Mouse (Mus musculus): ENCODE results near the gene Cd320. TPM values are rescaled to one million over a fixed set of nuclear protein-coding genes. Genes with fewer than 3 reads are reported as not detected.
"Not testable (repeated sequence)": the region's sequence is repeated elsewhere in the genome, so short reads cannot be mapped to it uniquely, and the experiment has no call there.

Cd320 gene
- 10 to 100 TPM; 16.3 to 18.0 (median 17.0) TPM for total RNA-seq (2022)

DNA sequence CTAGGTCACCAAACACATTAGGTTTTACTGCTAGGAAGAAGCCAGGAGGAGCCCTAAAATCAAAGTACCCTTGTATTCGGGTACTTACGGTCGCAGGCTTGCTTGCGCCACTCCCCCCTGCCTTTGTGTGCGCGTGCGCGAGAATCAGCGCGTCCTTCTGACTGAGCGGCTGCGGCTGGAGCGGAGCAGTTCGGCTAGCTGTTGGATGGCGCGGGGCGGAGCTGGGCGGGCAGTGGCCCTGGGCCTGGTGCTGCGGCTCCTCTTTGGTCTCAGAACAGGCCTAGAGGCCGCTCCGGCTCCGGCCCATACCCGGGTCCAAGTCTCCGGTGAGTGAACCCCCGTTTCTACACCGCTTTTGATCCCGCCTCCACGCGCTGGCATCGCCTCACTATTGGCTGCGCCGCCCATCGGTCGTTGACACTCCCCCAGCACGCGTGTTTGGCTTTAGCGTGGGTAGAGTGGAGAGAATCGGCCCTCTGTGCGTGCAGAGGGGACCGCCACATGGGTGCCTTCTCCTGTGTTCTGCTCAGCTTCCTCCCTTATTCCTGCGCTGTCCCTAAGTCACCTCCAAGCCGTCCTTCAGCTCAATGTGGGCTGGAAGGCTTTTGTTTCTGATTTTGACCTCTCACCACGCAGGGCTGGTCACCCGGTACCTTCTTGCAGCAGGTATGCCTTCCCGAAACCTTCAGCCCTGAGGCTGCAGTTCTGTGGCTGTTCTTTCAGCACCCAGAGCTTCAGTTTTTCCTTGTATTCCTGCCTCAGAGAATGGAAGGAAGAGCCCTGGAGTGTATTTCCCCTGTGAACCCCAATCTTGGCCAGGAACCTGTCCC is at the start of gene Cd320:
Gene Cd320 (plus strand): TSS at position 126 of the 830 bp plus-strand sequence.
- peak; percentile 84 to 86 for DNase-seq (ENCODE audit: low spot score in 2 of 2)

DNA sequence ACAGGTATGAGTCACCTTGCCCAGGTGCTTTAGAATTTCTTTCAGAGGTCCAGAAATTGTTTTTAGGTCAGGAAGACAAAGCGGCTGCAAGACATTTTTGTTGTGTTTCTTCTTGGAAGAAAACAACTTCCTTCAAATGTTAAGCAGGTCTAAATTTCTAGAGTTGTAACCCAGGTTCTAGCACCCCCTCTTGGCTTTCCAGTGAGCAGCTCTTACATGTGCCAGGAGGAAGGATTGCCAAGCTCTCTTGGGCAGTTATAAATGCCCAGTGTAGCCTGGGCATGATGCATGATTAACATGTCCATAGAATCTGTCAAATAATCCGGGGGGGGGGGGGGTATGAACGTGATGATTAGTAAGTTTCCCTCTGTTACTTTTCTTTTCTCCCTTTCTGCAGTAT is 44.6 kb upstream of the Cd320 start:
- DNase-seq (ENCODE audit: low spot score in 2 of 2): no peak

DNA sequence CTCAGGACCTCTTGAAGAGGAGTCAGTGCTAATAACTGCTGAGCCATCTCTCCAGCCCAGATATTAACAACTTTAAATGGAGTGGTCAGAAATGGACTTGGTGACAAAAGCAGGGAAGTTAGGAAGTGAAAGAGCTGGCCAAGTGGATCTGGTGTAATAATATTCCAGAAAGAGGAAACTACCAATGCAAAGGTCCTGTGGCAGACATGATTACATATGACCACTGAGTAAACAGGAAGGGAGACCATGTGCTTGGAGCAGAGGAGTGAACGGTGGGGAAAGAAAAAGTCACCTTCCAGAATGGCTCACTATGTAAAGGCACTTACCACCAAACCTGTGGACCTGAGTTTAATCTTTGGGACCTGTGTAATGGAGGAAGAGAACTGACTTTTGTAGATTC is 43.6 kb upstream of the Cd320 start:
- DNase-seq (ENCODE audit: low spot score in 2 of 2): no peak

DNA sequence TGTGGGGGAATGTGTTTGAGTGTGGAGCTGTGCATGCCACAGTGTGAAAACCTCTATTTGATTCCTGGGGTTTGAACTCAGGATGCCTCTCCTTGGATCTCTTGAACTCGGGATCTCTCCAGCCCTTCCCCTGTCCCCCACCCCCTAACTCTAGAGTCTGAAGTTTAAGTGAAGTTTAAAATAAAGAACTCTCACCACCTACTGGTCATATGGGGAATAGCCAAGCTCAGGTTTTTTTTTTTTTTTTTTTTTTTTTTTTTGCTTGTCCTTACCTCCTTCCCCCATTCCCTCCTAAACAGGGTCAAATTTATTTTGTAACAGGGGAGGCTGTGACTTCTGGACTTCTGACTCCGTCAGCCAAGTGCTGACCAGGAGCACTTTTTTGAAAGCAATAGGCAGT is 40.7 kb upstream of the Cd320 start:
- DNase-seq (ENCODE audit: low spot score in 2 of 2): no peak

DNA sequence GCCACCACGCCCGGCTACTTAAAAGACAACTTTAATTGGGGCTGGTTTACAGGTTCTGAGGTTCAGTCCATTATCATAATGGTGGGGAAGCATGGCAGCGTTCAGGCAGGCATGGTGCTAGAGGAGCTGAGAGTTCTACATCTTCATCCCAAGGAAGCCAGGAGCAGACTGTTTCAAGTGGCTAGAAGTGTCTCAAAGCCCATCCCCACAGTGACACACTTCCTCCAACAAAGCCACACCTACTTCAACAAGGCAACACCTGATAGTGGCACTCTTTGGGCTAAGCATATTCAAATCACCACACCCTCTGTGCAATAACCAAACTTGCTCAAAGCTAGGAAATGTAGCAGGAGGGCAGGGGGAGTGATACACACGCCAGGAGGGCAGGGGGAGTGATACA is 38.7 kb upstream of the Cd320 start:
- no peak for DNase-seq (ENCODE audit: low spot score in 2 of 2)

DNA sequence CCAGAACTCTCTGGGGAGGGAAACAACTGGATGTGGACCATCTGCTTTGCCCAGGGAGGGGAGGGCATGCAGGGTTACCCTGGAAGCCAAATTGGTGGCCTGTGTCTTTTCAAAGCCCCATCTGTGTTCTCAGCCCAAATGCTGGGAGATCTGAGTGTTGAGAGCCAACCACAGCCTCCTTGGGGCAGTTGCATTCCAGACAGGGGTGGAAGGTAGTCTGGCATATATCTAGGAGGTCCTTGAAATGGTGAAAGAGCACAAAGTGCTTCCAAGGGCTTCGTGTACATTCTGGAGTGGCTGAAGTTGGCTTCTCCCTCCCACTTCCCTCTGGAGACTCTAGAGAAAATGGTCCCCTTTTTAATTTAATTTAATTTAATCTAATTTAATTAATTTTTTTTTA is 38.1 kb upstream of the Cd320 start:
- no peak for DNase-seq (ENCODE audit: low spot score in 2 of 2)

DNA sequence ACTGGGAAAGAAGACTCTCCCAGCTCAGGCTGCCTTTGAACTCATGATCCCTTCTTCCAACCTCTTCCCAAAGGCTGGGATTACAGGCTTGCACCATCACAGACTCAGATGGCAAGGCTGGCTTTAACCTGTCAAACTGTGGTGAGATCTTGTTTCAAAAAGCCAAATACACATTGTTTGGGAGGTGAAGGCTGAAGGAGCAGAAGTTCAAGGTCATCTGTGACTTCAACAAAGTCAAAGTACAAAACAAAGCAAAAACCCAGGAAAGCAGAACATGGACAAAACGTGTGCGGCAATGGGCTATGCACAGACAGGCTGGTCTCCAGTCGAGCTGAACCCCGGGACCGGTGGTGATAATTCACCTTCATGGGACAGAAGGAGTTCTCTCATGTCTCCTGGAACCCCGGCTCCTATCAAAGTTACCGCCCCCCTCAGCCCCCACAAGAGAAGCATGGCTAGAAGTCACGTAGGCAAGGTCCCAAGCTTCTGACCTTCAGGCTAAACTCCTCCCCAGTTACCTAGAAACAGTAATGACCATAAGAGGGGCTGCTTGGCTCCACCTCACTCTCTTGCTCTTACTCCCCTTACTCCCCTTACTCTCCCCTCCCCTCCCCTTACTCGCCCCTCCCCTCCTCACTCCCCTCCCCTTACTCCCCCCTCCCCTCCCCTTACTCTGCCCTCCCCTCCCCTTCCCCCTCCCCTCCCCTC is 35.6 kb upstream of the Cd320 start:
- no peak for DNase-seq (ENCODE audit: low spot score in 2 of 2)

DNA sequence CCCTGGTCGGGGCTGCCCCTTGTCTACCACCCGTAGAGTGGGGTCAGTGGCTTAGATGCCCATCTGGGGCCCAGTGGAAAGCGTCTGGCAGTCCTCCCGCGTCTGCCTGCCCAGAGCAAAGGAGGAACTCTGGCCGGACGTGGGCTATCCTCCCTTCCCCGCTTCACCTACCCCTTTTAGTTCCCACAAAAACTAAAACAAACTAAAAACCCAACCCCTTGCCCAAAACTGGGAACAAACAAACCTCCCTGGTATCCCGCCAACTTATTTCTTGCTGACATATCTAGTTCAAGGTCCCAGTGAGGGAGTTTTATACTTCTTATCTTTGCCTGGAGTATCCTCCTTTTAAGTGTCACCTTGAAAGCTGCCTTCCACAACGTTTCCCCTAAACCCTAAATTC is 34.7 kb upstream of the Cd320 start:
- DNase-seq (ENCODE audit: low spot score in 2 of 2): no peak

DNA sequence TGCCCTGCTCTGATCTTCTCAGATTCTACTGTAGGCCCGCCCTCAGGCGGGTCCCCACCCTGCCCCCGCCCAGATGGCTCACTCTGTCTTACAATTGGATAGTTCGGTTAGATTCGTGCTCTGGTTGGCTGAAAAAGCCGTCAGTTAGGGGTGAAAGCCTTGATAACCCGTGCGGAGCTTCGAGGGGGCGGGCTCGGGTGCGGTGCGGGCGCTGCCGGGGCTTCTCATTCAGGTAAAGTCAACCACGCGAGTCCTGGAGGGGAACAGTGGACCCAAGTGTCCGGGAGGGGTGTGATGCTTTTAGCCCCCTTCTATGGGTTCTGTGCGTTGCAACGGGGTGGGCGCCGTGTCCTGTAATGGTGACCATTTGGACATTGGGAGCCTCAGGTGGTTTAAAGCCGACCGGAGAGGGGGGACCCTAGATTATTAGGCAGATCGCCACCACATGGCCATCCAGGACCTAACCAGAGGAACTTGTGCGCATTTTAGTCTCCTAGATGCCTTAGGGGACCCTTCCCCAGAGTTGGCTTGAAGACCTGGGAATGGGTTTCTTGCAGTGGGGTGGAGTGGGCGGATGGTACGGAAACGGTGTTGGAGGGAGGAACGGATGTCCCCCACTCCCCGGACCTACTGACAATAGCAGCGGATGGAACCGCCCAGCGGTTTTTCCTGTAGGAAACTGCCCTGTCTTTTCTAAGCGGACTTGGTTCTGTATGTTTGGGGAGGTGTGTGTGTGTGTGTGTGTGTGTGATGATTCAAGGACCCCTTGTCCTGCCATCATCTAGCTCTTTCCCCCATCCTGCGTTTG is 32.4 kb upstream of the Cd320 start, which contains the start of gene Kank3:
Gene Kank3 (plus strand): TSS at position 186 of the 808 bp plus-strand sequence.
- peak; percentile 71 to 74 for DNase-seq (ENCODE audit: low spot score in 2 of 2)

DNA sequence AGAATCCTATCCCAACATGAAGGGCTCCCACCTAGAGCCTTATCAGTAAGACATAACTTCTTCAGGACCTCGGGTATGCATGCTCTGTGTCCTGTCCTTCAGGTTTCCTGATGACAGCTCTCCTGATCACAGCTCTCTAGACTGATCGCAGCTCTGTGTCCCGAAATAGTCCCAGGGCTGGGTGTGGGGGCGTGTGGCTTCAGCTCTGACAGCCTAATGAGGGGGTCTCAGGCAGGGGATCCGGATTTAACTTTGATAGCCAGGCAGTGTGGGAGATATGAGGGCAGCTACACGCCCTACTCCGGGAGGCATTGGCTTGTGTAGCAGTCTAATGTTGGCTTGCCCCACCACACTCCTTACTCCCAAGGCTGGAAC is 31.8 kb upstream of the Cd320 start:
- DNase-seq (ENCODE audit: low spot score in 2 of 2): no peak

DNA sequence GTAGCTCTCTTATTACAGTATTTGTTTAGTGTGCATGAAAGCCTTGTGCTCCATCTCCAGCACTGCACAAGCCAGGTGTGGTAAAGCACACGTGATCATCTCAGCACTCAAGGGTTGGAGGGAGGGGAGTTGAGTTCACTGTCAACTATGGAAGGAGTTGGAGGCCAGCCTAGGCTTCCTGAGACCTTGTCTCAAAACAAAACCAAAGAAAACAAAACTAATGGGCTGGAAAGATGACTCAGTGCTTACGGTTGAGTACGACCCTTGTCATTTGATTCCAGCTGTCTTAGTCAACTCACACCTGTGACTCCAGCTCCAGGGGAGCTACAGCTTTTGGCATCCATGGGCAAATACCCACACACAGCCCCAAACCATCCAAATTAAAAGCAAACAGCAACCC is 30.4 kb upstream of the Cd320 start:
- DNase-seq (ENCODE audit: low spot score in 2 of 2): no peak

DNA sequence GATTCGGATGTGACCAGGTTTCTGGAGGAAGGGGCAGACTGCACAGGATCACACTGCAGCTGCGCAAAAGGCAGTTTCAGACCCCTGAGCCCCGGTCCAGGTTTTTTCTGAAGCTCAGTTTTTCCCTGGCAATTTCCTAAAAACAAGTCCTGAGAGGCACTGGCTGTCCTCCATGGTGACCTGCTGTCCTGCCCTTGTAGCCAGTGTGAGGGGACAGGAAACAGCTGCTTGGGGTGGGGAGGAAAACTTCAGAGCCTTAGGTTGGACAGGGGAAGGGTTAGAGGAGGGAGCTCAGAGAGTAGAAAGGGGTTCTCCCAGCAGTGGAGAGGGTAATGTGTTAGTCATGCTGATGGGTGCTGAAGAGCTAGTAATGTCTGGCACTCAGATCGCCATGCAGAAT is 29.9 kb upstream of the Cd320 start:
- DNase-seq (ENCODE audit: low spot score in 2 of 2): no peak

DNA sequence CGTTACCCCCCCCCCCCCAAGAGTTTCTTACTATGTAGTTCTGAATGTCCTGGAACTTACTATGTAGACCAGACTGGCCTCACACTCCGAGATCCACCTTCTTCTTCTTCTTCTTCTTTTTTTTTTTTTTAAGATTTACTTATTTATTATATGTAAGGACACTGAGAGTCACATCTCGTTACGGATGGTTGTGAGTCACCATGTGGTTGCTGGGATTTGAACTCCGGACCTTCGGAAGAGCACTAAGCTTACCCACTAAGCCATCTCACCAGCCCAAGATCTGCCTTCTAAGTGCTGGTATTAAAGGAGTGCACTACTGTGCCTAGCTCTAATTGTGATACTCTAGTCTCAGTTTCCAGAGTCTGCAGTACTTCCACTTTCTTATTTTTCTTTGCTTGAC is 27.5 kb upstream of the Cd320 start:
- DNase-seq (ENCODE audit: low spot score in 2 of 2): no peak

DNA sequence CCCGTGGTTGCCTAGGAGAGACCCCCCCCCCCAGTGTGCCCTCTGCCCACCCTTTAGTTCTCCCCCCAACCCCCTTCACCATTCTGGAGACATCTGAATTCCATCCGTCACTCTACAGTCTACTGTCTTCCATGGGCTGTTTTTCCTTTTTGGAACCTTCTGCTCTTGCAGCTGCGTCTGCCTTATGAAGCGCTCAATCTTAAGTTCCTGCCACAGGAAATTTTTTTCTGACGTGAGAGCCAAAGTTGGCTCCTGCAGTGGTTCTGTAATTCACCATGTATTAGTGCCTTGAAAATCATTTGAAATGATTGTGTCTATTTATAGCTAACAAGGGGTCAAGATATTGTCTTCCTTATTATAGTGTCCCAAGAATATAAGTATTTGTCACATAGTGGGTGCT is 26.3 kb upstream of the Cd320 start:
- DNase-seq (ENCODE audit: low spot score in 2 of 2): no peak

DNA sequence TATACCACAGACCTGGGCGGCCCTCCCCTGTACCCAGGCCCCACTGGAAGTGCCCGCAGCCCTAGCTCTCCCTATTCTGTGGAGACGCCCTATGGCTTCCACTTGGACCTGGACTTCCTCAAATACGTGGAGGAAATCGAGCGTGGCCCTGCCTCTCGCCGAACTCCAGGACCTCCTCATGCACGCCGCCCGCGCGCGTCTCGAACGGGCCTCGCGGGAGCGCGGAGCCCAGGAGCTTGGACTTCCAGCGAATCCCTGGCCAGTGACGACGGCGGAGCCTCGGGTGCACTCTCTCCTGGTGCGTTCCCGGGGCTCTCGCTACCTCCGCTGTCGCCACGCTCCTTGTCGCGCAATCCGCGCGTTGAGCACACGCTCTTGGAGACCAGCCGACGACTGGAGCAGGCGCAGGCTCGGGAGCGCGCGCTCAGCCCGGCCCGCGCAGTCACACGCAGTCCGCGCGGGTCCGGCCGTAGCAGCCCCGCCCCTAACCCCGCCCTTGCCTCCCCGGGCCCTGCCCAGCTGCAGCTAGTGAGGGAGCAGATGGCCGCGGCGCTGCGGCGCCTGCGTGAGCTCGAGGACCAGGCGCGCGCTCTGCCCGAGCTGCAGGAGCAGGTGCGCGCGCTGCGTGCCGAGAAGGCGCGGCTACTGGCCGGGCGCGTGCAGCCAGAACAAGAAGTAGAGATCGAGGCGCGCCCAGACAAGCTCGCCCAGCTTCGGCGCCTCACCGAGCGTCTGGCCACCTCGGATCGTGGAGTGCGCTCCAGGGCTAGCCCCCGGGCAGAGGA is 25.5 kb upstream of the Cd320 start:
- DNase-seq (ENCODE audit: low spot score in 2 of 2): peak; percentile 79 to 89

DNA sequence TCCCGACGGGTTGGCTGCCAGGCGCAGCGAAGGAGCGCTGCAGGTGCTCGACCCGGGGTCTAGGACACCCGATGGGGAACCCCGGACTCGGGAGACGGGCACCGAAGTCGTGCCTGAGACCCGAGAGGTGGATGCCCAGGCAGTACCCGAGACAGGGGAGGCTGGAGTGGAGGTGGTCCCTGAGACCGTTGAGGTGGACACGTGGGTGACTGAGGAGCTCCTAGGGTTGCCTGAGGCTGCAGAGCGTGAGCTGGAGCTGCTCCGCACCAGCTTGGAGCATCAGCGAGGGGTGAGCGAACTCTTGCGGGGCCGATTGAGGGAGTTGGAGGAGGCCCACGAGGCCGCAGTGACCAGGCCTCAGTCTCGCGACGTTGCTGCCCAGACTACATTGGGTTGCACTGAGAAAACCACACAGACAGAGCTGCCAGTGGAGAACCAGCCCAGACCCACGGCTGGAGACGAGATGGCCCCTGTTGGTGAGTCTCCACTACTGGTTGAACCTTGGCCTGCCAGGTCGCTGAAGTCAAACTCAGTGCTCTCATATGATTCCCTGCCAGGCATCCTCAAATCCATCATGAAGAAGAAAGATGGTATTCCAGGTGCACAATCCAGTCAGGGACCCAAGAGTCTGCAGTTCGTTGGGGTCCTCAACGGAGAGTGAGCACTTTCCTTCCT is 24.8 kb upstream of the Cd320 start:
- no peak for DNase-seq (ENCODE audit: low spot score in 2 of 2)

DNA sequence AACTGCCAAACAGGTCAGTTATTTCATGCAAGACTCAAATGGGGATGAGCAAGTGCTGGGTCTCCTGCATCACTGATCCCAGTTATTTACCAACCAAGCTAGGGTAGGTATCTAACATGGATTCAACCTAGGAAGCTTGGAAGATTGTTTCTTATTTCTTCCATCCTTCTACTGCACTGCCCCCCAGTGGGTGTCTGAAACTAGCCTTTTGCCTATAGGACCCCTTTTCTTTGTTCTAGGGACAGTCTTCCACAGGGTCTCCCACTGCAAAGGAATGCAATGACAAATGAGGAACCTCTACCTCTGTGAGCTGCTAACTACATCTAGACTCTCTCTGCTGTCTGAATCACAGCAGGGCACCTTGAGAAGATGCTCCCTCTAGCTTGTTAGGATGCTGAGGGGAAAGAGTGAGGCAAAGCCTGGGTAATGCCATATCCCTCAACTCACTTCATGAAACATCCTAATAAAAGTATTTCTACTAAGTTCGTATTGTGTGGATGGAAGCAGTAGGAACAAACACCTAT is 20.4 kb upstream of the Cd320 start:
- DNase-seq (ENCODE audit: low spot score in 2 of 2): no peak

DNA sequence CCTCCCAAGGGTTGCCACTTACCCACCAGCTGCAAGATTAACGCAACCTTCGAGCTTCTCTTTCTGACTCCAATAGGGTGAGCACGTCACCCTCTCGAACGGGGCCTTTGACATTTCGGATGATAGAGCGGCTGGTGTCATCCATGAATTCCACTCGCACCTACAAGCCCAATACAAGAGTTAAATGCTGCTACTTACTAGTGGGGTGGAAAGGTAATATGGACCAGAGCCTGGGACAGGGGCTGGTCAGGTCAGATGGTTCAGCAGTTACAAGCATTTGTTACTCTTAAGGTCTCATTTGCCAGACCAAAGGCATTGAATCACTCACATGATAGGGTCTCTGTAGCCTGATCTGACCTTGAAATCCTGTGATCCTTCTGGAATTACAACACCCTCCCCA is 19.7 kb upstream of the Cd320 start:
- not testable (repeated sequence) for DNase-seq (ENCODE audit: low spot score in 2 of 2)

DNA sequence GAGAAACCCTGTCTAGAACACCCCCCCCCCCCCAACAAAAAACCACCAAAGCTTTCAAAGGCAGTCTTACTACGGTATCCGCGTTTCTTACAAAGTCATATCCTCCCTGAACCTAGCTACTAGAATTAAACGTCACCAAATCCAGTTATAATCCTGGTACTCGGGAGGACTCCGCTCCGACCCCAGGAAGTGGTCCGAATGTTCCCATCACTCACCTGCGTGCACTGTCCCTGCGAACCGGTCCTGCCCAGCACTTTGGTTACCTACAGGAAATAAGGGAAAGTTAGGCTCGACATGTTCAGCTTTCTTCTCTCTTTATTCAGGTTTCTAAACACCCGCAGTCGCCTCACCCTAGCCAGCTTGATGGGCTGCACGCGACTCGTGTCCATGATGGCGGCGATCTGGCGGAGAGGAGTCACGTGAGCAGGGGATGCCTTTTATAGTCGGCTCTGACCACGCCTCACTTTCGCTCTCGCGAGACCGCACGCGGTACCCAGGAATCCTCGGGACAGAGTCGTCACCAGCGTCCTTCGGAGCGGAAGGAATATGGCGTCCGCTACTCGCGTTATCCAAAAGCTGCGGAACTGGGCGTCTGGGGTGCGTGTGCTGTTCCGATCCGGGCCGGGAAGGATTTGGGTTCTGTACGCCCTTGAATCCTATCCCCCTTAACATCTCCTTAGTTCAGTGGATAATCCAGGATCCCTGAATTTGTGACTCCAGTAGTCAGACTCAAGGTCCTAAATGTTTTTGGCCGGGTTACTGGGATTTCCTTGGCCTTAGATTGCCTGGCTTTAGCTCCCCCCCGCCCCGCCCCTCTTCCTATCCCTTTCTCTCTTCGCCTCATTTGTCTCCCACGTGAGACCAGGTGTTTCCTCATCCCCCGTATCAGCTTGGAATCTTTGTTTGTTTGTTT is 18.6 kb upstream of the Cd320 start, which contains the start of the genes Rps28 and Ndufa7:
Gene Rps28 (minus strand): TSS at position 479 of the 913 bp plus-strand sequence.
Gene Ndufa7 (plus strand): TSS at position 489 of the 913 bp plus-strand sequence.
- DNase-seq (ENCODE audit: low spot score in 2 of 2): peak; percentile 95 to 97

Measured in gastrocnemius, adult 8-10 months (tissue).